Mouse (Mus musculus) cortical plate, adult 2 months (tissue): ENCODE results near the gene Tubb3. TPM values are rescaled to one million over a fixed set of nuclear protein-coding genes. Genes with fewer than 3 reads are reported as not detected.
"Not testable (repeated sequence)": the region's sequence is repeated elsewhere in the genome, so short reads cannot be mapped to it uniquely, and the experiment has no call there.

Source experiments
- H3K27ac ChIP-seq: fragments of 200-500 bp; 2 replicates; pipeline ENCODE4 v1.5.1; 2012; ENCODE audit warnings: low read length, control low read depth, inconsistent platforms; ENCODE audit not compliant: insufficient read depth
- H3K4me1 ChIP-seq: fragments of 200-500 bp; 2 replicates; pipeline ENCODE4 v1.6.1; 2011; ENCODE audit warnings: low read length; ENCODE audit not compliant: control insufficient read depth, insufficient read depth
- H3K4me3 ChIP-seq: fragments of 200-500 bp; 2 replicates; pipeline ENCODE4 v1.5.1; 2011; ENCODE audit warnings: mild to moderate bottlenecking, low read length, control low read depth; ENCODE audit not compliant: insufficient read depth
- CTCF ChIP-seq: fragments of 200-500 bp; IDR thresholded peaks from 2 replicates; pipeline ENCODE4 v1.5.1; 2011; ENCODE audit warnings: mild to moderate bottlenecking, control low read depth, low read length; ENCODE audit not compliant: insufficient read depth; ENCODE audit errors: extremely low read depth
- POLR2A ChIP-seq: fragments of 200-500 bp; IDR thresholded peaks from 2 replicates; pipeline ENCODE4 v1.6.1; 2011; ENCODE audit warnings: mild to moderate bottlenecking, low read length, control low read depth; ENCODE audit not compliant: insufficient read depth; ENCODE audit errors: extremely low read depth
- polyA plus RNA-seq: library from polyadenylated mRNA; depleted of rRNA; stranded (reverse); fragments of >200 nt; gene quantifications from 2 replicates; pipeline ENCODE4 v1.2.3, GENCODE M21; 2012; rRNA removed

Tubb3 gene
- polyA plus RNA-seq, 1 experiment, result 518 TPM

DNA sequence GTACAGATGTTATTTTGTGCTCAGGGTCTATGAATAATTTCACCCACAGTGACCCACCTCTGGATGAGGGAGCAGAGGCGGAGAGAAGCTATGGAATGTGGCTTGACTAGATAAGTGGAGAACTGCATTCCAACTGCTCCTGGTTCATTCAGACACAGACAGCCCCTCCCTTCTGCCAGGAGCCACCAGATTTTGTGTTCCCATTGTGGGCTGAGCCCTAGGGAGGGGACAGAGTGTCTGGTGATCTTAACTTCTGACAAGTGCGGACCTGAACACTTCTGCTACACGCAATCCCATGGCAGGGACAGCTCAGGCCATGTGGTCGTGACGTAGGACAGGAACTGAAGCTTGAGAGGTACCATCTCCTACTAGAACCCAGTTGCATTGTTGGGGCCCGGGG lies 35.6 kb downstream of the Tubb3 start:
- TF ChIP-seq CTCF (no peak), POLR2A (no peak)
- Histone ChIP-seq H3K4me1 (no peaks in the 10 kb centered on the region), H3K27ac (no peak overlapping the region), H3K4me3 (no peak overlapping the region)

DNA sequence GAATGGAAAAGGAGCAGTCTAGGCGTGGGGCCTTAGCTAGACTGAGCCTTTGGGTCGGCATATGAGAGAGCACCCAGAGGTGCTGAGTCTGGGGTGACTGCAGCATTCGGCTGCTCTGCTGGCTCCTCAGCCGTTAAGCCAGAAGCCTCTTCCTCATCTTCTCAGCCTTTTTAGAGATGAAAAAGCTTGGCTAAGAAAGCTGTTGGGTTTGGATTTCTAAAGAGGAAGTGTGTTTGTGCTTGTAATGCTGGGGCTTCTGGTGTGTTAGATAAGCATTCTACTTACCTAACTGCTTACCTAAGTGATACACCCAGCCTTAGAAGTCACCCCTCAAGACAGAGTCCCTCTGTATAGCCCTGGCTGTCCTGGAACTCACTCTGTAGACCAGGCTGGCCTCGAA lies 39.6 kb downstream of the Tubb3 start:
- H3K27ac ChIP-seq, result no peak overlapping the region
- no peak for TF ChIP-seq POLR2A
- no peak for TF ChIP-seq CTCF
- no peak overlapping the region for H3K4me3 ChIP-seq
- no peaks in the 10 kb centered on the region for H3K4me1 ChIP-seq

DNA sequence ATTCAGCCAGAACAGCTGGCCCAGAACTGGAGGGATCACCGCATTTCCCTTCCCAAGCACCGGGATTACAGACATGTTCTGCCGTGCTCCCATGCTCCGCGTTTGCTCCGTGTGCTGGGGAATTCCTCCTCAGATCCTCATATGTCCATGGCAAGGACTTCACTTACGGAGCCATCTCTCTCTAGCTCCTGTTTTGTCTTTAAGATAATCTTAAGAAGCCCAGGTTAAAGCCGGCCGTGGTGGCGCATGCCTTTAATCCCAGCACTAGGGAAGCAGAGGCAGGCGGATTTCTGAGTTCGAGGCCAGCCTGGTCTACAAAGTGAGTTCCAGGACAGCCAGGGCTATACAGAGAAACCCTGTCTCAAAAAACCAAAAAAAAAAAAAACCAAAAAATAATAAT lies 40.5 kb downstream of the Tubb3 start:
- not testable (repeated sequence) for H3K4me3 ChIP-seq, H3K27ac ChIP-seq, H3K4me1 ChIP-seq

DNA sequence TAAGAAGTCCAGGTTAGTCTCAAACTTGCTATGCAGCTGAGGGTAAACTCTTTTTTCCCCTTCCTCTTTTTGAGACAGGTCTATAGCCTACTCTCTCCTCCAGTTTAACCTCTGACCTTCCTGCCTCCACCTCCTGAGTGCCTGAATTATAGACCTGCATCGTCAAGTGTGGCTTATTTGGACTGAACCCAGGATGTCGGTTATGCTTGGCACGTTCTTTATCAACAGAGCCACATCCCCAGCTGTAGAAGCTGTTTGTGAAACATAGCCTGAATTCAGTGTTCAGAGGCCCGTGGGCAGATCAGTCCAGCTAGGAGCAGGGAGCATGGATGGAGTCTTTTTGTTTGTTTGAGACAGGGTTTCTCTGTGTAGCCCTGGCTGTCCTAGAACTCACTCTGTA lies 40.9 kb downstream of the Tubb3 start:
- no peak overlapping the region for H3K4me3 ChIP-seq
- H3K4me1 ChIP-seq, result no peaks in the 10 kb centered on the region
- no peak overlapping the region for H3K27ac ChIP-seq
- no peak for TF ChIP-seq POLR2A
- TF ChIP-seq CTCF, result no peak

DNA sequence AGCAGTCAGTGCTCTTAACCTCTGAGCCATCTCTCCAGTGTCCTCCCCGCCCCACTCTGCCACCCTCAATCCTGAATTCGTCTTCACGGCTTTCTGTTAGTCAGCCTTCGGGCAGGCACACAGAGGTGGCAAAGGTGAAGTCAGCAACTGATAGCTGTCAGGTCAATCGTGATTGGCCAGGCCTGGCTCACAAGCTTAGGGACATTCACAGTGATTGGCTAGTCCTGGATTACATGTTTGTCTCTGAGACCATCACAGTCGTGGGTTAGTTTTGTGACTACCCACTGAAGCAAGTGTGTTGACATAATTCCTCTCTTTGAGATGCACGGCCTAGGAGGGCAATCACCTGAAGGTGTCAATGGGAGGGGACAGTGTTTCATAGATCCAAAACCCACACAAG lies 42.1 kb downstream of the Tubb3 start:
- Histone ChIP-seq H3K27ac (no peak overlapping the region), H3K4me1 (no peaks in the 10 kb centered on the region), H3K4me3 (no peak overlapping the region)
- no peak for TF ChIP-seq POLR2A
- no peak for TF ChIP-seq CTCF

DNA sequence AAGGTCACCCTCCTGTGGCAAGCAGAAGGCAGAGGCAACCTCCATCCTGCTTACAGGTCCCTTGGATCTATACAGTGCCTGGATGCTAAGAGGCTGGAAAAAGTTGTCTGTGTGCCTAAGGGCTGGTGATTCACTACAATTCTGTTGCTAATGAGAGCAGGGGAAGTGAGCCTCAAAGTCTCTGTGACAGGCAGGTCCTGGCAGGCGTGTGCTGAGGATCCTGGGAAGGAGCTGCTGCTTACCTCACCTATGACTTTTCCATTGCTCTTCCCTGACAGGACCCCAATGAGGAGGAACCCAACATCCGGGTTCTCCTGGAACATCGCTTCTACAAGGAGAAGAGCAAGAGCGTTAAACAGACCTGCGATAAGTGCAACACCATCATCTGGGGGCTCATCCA lies 42.7 kb downstream of the Tubb3 start:
- Histone ChIP-seq H3K4me3 (no peak overlapping the region), H3K27ac (no peak overlapping the region)
- TF ChIP-seq POLR2A (no peak), CTCF (no peak)

DNA sequence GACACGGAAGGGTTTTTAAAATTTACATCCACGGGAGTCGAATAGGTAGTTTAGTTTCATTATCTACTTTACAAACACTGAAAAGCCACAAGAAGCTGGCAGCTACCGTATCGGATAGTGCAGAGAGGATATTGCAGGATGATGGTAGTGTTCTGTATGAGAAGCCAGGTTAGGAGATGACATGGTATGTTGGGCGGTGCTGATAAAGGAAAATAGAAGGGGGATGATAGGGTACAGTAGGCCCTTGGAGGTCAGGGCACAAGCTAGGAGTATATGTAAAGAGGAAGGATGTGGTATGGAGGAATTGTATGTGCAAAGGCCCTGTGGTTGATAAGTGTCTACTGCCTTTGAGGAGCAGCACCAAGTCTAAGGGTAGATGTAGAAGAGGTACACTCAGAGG lies 43.3 kb downstream of the Tubb3 start:
- H3K4me1 ChIP-seq, result no peaks in the 10 kb centered on the region
- no peak overlapping the region for H3K27ac ChIP-seq
- no peak overlapping the region for H3K4me3 ChIP-seq
- TF ChIP-seq CTCF, result no peak
- no peak for TF ChIP-seq POLR2A

More for the DNA sequence above, 42.7 kb downstream of the Tubb3 start:
- H3K4me1 ChIP-seq, result no peaks in the 10 kb centered on the region

DNA sequence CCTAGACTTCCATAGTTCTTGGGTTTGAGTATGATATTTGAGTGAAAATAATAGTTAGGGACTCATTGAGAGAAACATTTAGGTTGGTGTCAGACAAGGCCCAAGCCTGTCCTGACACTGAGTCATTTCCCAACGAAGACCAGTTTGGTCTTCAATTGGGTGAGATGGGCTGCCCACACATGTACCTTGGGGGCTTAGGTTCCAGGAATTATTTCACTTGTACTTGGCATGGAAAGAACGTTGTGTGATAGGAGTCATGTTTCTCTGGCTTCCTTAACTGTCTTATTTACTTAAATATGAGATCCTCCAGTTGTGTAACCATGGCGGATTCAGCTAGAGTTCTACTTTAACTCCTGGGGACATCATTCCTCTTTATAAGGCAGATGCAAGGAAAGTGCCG lies 52.4 kb downstream of the Tubb3 start:
- Histone ChIP-seq H3K4me1 (no peaks in the 10 kb centered on the region), H3K27ac (no peak overlapping the region), H3K4me3 (no peak overlapping the region)
- TF ChIP-seq CTCF, result no peak
- no peak for TF ChIP-seq POLR2A

DNA sequence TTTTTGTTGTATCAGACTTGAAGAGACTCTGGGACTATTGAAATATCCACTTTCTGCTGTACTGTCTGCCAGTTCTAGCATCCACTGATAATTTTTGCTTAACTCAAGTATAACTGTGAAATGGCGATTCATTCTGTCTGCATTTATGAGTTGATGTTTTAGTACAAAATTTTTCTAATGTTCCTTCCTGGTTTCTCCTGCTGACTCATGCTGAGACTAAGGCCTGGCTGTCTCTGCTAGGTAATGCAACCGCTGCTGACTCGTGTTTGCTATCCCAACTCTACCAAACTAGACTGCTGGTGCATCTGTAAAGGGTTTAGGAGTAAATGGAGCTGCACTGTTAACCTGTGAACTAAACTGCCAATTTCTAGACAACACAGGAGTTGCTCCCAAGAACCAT lies 56.3 kb downstream of the Tubb3 start:
- no peak overlapping the region for H3K4me3 ChIP-seq
- no peak for TF ChIP-seq POLR2A
- no peak for TF ChIP-seq CTCF
- no peaks in the 10 kb centered on the region for H3K4me1 ChIP-seq

More for the DNA sequence above, 56.3 kb downstream of the Tubb3 start:
- no peak overlapping the region for H3K27ac ChIP-seq

Other genes starting within 250 kb of the Tubb3 start
- gene Dpep1, start 225.2 kb upstream of the Tubb3 start, polyA plus RNA-seq, result not detected in 2 replicates
- gene Chmp1a, start 198.7 kb upstream of the Tubb3 start, polyA plus RNA-seq, result 126 and 130 TPM in 2 replicates
- 8.4 and 9.7 TPM in 2 replicates for gene Spata33, start 198.6 kb upstream of the Tubb3 start, polyA plus RNA-seq
- gene Cdk10, start 186.6 kb upstream of the Tubb3 start, polyA plus RNA-seq, result 165 and 187 TPM in 2 replicates
- gene Spata2l, start 175.2 kb upstream of the Tubb3 start, polyA plus RNA-seq, result 59.6 and 69.8 TPM in 2 replicates
- 28.4 and 30.9 TPM in 2 replicates for gene Zfp276, start 157.2 kb upstream of the Tubb3 start, polyA plus RNA-seq
- 111 and 112 TPM in 2 replicates for gene Vps9d1, start 157.1 kb upstream of the Tubb3 start, polyA plus RNA-seq
- gene Fanca, start 92.8 kb upstream of the Tubb3 start, polyA plus RNA-seq, result 3.9 and 4.8 TPM in 2 replicates
- gene Spire2, start 78.7 kb upstream of the Tubb3 start, polyA plus RNA-seq, result 18.2 and 18.9 TPM in 2 replicates
- gene Tcf25, start 37.7 kb upstream of the Tubb3 start, polyA plus RNA-seq, result 659 and 685 TPM in 2 replicates
- 0.02 and 0.06 TPM in 2 replicates for gene Mc1r, start 4.3 kb upstream of the Tubb3 start, polyA plus RNA-seq
- gene Def8, start 12.1 kb downstream of the Tubb3 start, polyA plus RNA-seq, result 42.8 and 43.2 TPM in 2 replicates
- gene Afg3l1, start 66.5 kb downstream of the Tubb3 start, polyA plus RNA-seq, result 20.4 and 21.5 TPM in 2 replicates
- 20.9 and 21.5 TPM in 2 replicates for gene Dbndd1, start 104.0 kb downstream of the Tubb3 start, polyA plus RNA-seq
- gene Gas8, start 107.4 kb downstream of the Tubb3 start, polyA plus RNA-seq, result 35.5 and 40.4 TPM in 2 replicates
- 29.1 and 30.8 TPM in 2 replicates for gene Rhou, start 242.5 kb downstream of the Tubb3 start, polyA plus RNA-seq